Mouse (Mus musculus) liver, embryonic 14.5 days (tissue): ENCODE measurements at regions not wholly inside any gene's neighbourhood (a gene's known extent, or its start where the extent isn't known, plus 50 kb on each side); places are given as distances from the start of the nearest gene placed in this dataset.

ENCODE experiments used
- CTCF ChIP-seq: IDR thresholded peaks from 2 replicates; pipeline ENCODE4 v1.5.1; 2016; ENCODE audit warnings: antibody characterized with exemption, low read depth, control low read depth
- EP300 ChIP-seq: IDR thresholded peaks from 2 replicates; pipeline ENCODE4 v1.6.1; 2016; ENCODE audit warnings: antibody characterized with exemption, low read depth

- TF ChIP-seq CTCF: no peak
- no peak for TF ChIP-seq EP300
Observed at GRCm38 (mm10) chr1:71472691-71473090, 58.0 kb upstream of the Abca12 start.
